Mouse (Mus musculus): ENCODE measurements around the gene Gm6164.
"Not testable (repeated sequence)": the region's sequence is repeated elsewhere in the genome, so short reads cannot be mapped to it uniquely, and the experiment has no call there.

Gene Gm6164

DNA sequence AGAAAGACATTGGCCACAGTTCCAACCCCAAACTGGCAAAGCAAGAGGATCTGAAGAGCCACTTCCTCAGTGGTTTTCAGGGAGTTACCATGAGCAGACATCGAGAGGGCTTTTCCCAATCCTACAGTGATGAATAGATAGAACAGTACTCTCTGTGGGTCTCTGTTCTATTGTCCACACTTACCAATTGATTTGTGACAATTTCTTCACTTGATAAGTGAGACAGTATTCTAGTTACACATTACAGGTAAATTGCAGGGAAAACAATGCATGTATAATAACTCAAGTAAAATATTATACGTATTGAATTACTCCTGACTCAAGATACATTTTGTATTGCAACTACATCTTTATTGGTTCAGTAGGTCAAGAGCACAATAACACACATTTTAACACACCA, at the start of gene Gm6164:
Gene Gm6164, minus strand, starts transcription at position 101 of the 400 bp plus-strand sequence.
- not testable (repeated sequence) for DNase-seq (ENCODE audit: low read depth in 1 of 2, low spot score in 2 of 2)

DNA sequence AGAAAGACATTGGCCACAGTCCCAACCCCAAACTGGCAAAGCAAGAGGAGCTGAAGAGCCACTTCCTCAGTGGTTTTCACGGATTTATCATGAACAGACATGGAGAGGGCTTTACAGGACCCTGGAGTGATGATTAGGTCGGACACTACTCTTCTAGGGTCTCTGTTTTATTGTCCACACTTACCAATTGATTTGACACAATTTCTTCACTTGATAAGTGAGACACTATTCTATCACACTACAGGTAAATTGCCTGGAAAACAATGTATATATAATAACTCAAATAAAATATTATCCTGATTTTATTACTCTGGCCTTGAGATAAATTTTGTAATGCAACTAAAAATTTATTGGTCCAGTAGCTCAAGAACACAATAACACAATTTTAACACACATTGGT, 28.3 kb upstream of the Gm6164 start, which contains the start of gene Gm4498:
Gene Gm4498, minus strand, starts transcription at position 101 of the 400 bp plus-strand sequence.
- not testable (repeated sequence) for DNase-seq (ENCODE audit: low read depth in 1 of 2, low spot score in 2 of 2)

DNA sequence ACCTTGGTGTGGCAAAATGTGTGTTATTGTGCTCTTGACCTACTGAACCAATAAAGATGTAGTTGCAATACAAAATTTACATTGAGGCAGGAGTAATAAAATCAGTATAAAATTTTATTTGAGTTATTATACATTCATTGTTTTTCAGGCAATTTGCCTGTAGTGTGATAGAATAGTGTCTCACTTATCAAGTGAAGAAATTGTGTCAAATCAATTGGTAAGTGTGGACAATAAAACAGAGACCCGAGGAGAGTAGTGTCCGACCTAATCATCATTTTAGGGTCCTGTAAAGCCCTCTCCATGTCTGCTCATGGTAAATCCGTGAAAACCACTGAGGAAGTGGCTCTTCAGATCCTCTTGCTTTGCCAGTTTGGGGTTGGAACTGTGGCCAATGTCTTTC, 12.0 kb downstream of the Gm6164 start, which contains the start of gene Vmn1r95:
Gene Vmn1r95, plus strand, starts transcription at position 301 of the 400 bp plus-strand sequence.
- DNase-seq (ENCODE audit: low read depth in 1 of 2, low spot score in 2 of 2) = not testable (repeated sequence)

DNA sequence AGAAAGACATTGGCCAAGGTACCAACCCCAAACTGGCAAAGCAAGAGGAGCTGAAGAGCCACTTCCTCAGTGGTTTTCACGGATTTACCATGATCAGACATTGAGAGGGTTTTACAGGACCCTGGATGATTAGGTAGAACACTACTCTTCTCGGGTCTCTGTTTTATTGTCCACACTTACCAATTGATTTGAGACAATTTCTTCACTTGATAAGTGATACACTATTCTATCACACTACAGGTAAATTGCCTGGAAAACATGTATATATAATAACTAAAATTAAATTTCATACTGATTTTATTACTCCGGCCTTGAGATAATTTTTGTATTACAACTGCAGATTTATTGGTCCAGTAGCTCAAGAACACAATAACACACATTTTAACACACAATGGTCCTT, 37.1 kb downstream of the Gm6164 start, which contains the start of gene Vmn1r94:
Gene Vmn1r94, minus strand, starts transcription at position 101 of the 400 bp plus-strand sequence.
- not testable (repeated sequence) for DNase-seq (ENCODE audit: low read depth in 1 of 2, low spot score in 2 of 2)
